In genomic region chr1:45675771-45676439, GRCm38 (mm10) we compare ENCODE assay signal across 11 mouse cellular contexts.
DNase-seq lines count a peak whose midpoint lies in the region; ATAC-seq and TF ChIP-seq lines count a peak whose summit lies in the region.
"Had no signal": no experiment of that assay in that cellular context is flagged by ENCODE, and none has a peak within 500 bp of the region (broad histone marks: within the 10 kb centered on the region; RNA-seq: fewer than 3 reads in every experiment).

No protein-coding gene starts in this region.

- no peak for ATAC-seq in lung, embryonic 15.5 days (ENCODE audit: borderline replicate concordance, extremely low read depth, low FRiP score, low TSS enrichment)
- ATAC-seq in embryonic facial prominence, embryonic 13.5 days (ENCODE audit: insufficient number of reproducible peaks, insufficient read depth, low FRiP score, low TSS enrichment, low read depth), result no peak
- ATAC-seq in stomach, postnatal 0 days (ENCODE audit: low FRiP score, low TSS enrichment), result peak; percentile 35; the same call in 1 of the 2 replicates
- ATAC-seq in megakaryocyte, adult 5-6 weeks (ENCODE audit: poor library complexity, severe bottlenecking), result no peak
- ATAC-seq: forebrain, embryonic 15.5 days had no signal

- no peak for TF ChIP-seq CTCF in stomach, postnatal 0 days (IDR thresholded peaks at IDR 0.05; ENCODE audit: low read depth)

- H3K4me1 ChIP-seq in lung, embryonic 15.5 days, result 0 out of 2 replicates have a peak, but pooled peaks cover 2% of the 10 kb centered on the region
- H3K4me1 ChIP-seq in embryonic facial prominence, embryonic 13.5 days, result peaks cover 12% of the 10 kb centered on the region
- peaks cover 22% of the 10 kb centered on the region for H3K4me1 ChIP-seq in limb, embryonic 10.5 days
- no peaks in the 10 kb centered on the region for H3K4me1 ChIP-seq in stomach, postnatal 0 days (replicated peaks; ENCODE audit: control insufficient read depth, insufficient read depth)
- H3K4me1 ChIP-seq in hindbrain, embryonic 10.5 days (replicated peaks), result no peaks in the 10 kb centered on the region
- H3K4me1 ChIP-seq: forebrain, embryonic 15.5 days had no signal

- no peak for DNase-seq in lung, postnatal 4 days
- peak; percentile 45 for DNase-seq in limb, embryonic 10.5 days (ENCODE audit: low spot score)
- no peak for DNase-seq in stomach, postnatal 0 days (ENCODE audit: low spot score)
- DNase-seq in hindbrain, embryonic 10.5 days (ENCODE audit: low spot score), result no peak
- DNase-seq: cerebellum, postnatal 14 days; right cerebral cortex, postnatal 14 days had no signal

- H3K27ac ChIP-seq in lung, embryonic 15.5 days, result peak overlapping the region; percentile 53
- peak overlapping the region; percentile 58 for H3K27ac ChIP-seq in embryonic facial prominence, embryonic 13.5 days
- peak overlapping the region; percentile 58 for H3K27ac ChIP-seq in limb, embryonic 10.5 days
- peak overlapping the region; percentile 53 for H3K27ac ChIP-seq in stomach, postnatal 0 days (replicated peaks)
- no peak overlapping the region for H3K27ac ChIP-seq in hindbrain, embryonic 10.5 days
- H3K27ac ChIP-seq: forebrain, embryonic 15.5 days; macrophage had no signal

- no peaks in the 10 kb centered on the region for H3K27me3 ChIP-seq in lung, embryonic 15.5 days
- H3K27me3 ChIP-seq in embryonic facial prominence, embryonic 13.5 days, result no peaks in the 10 kb centered on the region
- H3K27me3 ChIP-seq in limb, embryonic 10.5 days (ENCODE audit: low read depth, poor library complexity, severe bottlenecking), result no peaks in the 10 kb centered on the region
- H3K27me3 ChIP-seq in stomach, postnatal 0 days (ENCODE audit: control insufficient read depth, insufficient read depth, low read length), result no peaks in the 10 kb centered on the region
- H3K27me3 ChIP-seq in hindbrain, embryonic 10.5 days (ENCODE audit: insufficient read depth, poor library complexity, severe bottlenecking), result no peaks in the 10 kb centered on the region
- H3K27me3 ChIP-seq: forebrain, embryonic 15.5 days had no signal

- no peaks in the 10 kb centered on the region for H3K9me3 ChIP-seq in lung, embryonic 15.5 days
- H3K9me3 ChIP-seq in embryonic facial prominence, embryonic 13.5 days, result no peaks in the 10 kb centered on the region
- no peaks in the 10 kb centered on the region for H3K9me3 ChIP-seq in limb, embryonic 10.5 days (replicated peaks)
- no peaks in the 10 kb centered on the region for H3K9me3 ChIP-seq in stomach, postnatal 0 days (ENCODE audit: control insufficient read depth, low read length)
- no peaks in the 10 kb centered on the region for H3K9me3 ChIP-seq in hindbrain, embryonic 10.5 days
- H3K9me3 ChIP-seq: forebrain, embryonic 15.5 days had no signal

- no peak overlapping the region for H3K4me2 ChIP-seq in lung, embryonic 15.5 days
- no peak overlapping the region for H3K4me2 ChIP-seq in embryonic facial prominence, embryonic 13.5 days
- H3K4me2 ChIP-seq in stomach, postnatal 0 days (replicated peaks; ENCODE audit: low read depth), result no peak overlapping the region
- H3K4me2 ChIP-seq: forebrain, embryonic 15.5 days had no signal

- H3K36me3 ChIP-seq in lung, embryonic 15.5 days, result no peaks in the 10 kb centered on the region
- no peaks in the 10 kb centered on the region for H3K36me3 ChIP-seq in embryonic facial prominence, embryonic 13.5 days
- H3K36me3 ChIP-seq in limb, embryonic 10.5 days, result no peaks in the 10 kb centered on the region
- H3K36me3 ChIP-seq in stomach, postnatal 0 days (ENCODE audit: control insufficient read depth, insufficient read depth, low read length), result no peaks in the 10 kb centered on the region
- no peaks in the 10 kb centered on the region for H3K36me3 ChIP-seq in hindbrain, embryonic 10.5 days
- H3K36me3 ChIP-seq: forebrain, embryonic 15.5 days had no signal

- no peak overlapping the region for H3K4me3 ChIP-seq in lung, embryonic 15.5 days
- no peak overlapping the region for H3K4me3 ChIP-seq in embryonic facial prominence, embryonic 13.5 days
- no peak overlapping the region for H3K4me3 ChIP-seq in limb, embryonic 10.5 days
- no peak overlapping the region for H3K4me3 ChIP-seq in stomach, postnatal 0 days (ENCODE audit: low read depth, low read length)
- no peak overlapping the region for H3K4me3 ChIP-seq in hindbrain, embryonic 10.5 days
- H3K4me3 ChIP-seq: forebrain, embryonic 15.5 days had no signal

- no peak for TF ChIP-seq EP300 in stomach, postnatal 0 days (optimal IDR thresholded peaks at IDR 0.05)

- H3K9ac ChIP-seq in lung, embryonic 15.5 days, result no peak overlapping the region
- no peak overlapping the region for H3K9ac ChIP-seq in embryonic facial prominence, embryonic 13.5 days
- no peak overlapping the region for H3K9ac ChIP-seq in stomach, postnatal 0 days (ENCODE audit: low read length)
- H3K9ac ChIP-seq: forebrain, embryonic 15.5 days had no signal

- 56% methylated on average over 5 of the region's 5 CpGs for WGBS in lung, embryonic 15.5 days
- WGBS in embryonic facial prominence, embryonic 13.5 days, result 46% methylated on average over 5 of the region's 5 CpGs
- WGBS in limb, embryonic 10.5 days, result 56% methylated on average over 5 of the region's 5 CpGs
- WGBS in stomach, postnatal 0 days, result 47% methylated on average over 5 of the region's 5 CpGs
- 74% methylated on average over 5 of the region's 5 CpGs for WGBS in hindbrain, embryonic 10.5 days
